Mouse (Mus musculus): ENCODE results near the gene Fubp1.

GRCm38 (mm10) chr3:152272974-152273685 is 62.9 kb downstream of the Fubp1 start:
- TF ChIP-seq CTCF (IDR thresholded peaks at IDR 0.05; ENCODE audit: borderline replicate concordance, insufficient read depth, low read length) = no peak
- TF ChIP-seq POLR2A (IDR thresholded peaks at IDR 0.05; ENCODE audit: low read depth, low read length) = no peak
